Mouse (Mus musculus) left cerebral cortex, postnatal 4 days (tissue): ENCODE measurements around the gene Rinl. TPM values are rescaled to one million over a fixed set of nuclear protein-coding genes. Genes with fewer than 3 reads are reported as not detected.

Experiments
- DNase-seq: peaks from one replicate; pipeline ENCODE4 v3.0.0-alpha.2; 2022
- intact Hi-C: fragments of 180-260 bp; cut with DNase I; formaldehyde crosslinking; loops from one replicate; pipeline ENCODE4 v1.15.1; 2025
- total RNA-seq, 2 experiments: library from RNA; stranded (reverse); gene quantifications; 2 replicates each; pipeline ENCODE4 v1.2.3; 2021

Rinl gene
- total RNA-seq, 2 experiments from 2014 or later: 1.5 to 1.6 TPM

- intact Hi-C loops: no loop called here
- DNase-seq: no peak
These were observed 31.8 kb downstream of the Rinl start for GRCm38 (mm10) chr7:28820358-28821260.

DNA sequence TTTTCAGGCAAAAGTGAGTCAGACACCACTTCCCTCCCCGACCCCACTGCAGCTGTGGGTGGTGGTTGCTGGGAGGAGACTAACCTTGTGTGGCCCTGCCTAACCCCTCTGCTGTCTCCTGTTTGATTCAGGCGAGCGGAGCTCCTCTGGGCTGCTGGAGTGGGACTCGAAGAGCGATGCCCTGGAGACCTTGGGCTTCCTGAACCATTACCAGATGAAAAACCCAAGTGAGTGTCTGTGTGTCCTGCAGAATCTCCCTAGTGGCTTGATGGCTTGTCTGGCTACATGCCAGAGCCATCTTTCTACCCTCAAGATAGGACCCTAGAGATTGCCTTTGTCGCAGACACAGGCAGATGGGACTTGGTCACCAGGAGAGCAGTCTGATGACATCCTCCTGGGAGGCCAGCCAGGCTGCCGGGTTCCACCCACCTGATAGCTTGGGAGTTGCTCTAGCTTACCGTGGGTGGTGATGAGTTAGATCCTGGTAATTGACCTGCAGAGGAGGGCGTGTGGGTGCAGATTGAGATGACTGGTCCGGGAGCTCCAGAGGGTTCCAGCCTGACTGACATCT lies 32.6 kb downstream of the Rinl start:
- intact Hi-C loops: no loop called here
- DNase-seq: peak; percentile 60

GRCm38 (mm10) chr7:28822556-28822955 lies 33.8 kb downstream of the Rinl start:
- intact Hi-C loops: no loop called here
- no peak for DNase-seq

DNA sequence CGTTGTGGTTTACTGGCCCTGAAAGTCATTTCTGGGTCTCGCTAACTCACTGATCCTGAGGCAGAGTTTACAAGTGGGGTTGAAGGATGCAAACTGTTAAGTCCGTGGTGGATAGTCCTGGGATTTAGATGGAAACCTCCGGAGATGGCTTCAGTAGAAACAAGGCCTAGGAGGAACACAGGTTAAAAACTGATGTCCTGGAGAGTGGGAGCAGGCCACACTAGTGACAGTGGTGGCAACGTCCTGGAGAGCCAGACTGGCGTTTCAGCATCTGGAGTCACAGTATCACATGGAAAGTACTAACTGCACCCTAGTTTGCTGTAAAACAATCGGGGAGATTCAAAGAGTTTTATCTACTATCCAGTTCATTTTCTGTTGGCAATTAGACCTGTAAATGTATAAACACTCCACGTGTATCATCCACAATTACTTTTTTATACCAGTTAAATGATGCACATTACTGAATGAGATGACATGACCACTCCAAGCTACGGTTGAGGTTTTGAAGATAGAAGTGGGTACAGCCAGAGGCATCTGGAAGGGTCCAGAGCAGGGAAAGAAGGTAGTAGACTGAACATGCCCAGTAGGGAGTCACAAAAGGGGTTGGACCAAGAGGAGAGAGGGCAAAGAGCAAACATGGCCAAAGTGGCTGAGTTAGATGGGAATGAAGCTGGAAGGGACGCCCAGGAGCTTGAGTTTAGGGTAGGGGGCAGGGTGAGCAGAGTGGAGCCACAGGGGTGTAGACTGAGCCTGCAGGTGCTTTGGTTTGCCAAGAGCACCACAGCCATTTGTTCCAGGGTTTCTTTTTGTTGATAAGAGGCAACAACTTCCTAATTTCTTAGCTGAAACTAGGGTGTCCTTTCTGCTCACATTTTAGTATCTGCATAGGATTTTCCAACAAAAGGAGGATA lies 34.5 kb downstream of the Rinl start:
- intact Hi-C loops: no loop called here
- no peak for DNase-seq

DNA sequence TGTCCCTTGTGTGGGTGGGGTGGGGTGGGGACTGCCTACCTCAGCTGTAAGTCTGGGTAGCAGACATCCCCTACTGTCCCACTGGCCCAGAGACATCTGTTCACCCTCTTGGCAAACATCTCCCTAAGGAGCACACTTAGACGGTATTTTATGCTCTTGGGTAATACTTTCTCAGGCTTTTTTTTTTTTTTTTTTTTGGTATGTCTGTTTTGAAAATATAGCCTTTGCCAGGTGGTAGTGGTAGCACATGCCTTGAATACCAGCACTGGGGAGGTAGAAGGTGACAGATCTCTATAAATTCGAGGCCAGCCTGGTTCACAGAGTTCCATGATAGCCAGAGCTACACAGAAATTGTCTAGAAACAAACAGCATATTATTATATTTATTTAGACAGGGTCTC lies 35.2 kb downstream of the Rinl start:
- intact Hi-C loops: no loop called here
- DNase-seq: no peak

DNA sequence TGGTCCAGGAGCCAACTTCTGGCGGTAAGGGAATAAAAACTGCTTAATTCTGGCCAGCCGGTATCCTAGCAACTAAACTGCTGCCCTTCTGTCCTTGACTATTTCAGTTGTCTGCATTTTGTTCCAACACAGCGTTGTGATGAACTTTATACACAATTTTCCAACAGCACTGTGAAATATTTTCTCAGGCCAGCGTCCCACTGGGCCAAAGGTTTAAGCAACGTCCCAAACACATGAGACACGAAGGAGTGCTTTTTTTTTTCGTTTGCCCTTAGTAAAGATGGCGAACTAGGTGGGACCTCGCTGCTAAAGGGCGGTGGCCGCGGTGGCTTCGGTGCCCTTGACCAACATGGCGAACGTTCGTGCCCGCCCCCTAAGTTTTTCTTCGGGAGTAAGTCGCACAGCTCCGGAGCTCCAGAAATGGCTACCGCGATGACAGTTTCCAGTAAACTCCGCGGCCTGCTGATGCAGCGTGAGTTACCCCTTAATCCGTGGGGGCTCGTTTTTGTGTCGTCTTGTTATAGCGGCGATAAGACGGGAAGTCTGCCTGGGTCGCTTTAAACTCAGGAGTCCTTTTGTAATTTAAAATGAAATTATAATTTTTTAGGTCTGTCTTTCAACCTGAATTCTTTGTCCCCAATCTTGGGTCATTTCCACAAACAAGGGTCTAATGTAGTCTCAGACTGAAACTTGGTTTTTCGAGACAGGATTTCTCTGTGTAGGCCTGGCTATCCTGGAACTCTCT lies 36.3 kb downstream of the Rinl start, which contains the start of gene Ech1:
Gene Ech1 (plus strand): TSS at position 277 of the 745 bp plus-strand sequence.
- intact Hi-C loops: no loop called here
- peak; percentile 91 for DNase-seq

DNA sequence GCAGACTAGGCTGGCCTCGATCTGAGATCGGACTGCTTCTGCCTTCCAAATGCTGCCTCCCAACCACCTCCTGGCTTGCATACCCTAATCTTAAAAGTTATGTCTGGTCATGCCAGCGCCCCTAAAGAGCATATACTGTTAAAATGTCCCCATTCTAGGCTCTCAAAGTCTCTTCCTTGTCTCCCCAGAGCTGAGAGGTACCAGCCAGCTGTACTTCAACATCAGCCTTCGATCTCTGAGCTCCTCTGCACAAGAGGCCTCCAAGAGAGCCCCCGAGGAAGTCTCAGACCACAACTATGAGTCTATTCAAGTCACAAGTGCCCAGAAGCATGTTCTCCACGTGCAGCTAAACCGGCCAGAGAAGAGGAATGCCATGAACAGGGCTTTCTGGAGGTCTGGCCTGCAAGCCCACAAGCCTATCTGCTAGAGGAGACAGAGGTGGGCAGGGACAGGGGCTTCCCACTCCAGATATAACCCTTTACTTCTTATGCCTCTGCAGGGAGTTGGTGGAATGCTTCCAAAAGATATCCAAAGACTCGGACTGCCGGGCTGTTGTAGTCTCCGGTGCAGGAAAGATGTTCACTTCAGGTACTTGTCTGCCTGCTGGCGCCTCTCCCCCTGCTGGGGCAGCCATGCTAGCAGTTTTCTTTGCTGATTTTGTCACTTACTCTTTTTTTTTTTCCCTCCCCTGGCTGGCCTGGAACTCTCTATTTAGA lies 37.1 kb downstream of the Rinl start:
- DNase-seq: no peak
- intact Hi-C loops: no loop called here

- intact Hi-C loops: no loop called here
- DNase-seq: no peak
These were observed 37.6 kb downstream of the Rinl start for GRCm38 (mm10) chr7:28826402-28826772.

- intact Hi-C loops: no loop called here
- no peak for DNase-seq
These were observed 38.6 kb downstream of the Rinl start for GRCm38 (mm10) chr7:28827338-28827737.

- intact Hi-C loops: loop anchor here (10.0 kb wide), 1 partner anchor 55 kb away; the partner anchor contains the start of gene Capn12
- no peak for DNase-seq
These were observed 41.1 kb downstream of the Rinl start for GRCm38 (mm10) chr7:28829821-28830220.

- intact Hi-C loops: loop anchor here (10.0 kb wide), 1 partner anchor 54 kb away; the partner anchor contains the start of gene Capn12
- DNase-seq: no peak
These were observed 42.2 kb downstream of the Rinl start for GRCm38 (mm10) chr7:28830981-28831380.

- no peak for DNase-seq
- intact Hi-C loops: loop anchor here (10.0 kb wide), 1 partner anchor 53 kb away; the partner anchor contains the start of gene Capn12
These were observed 42.8 kb downstream of the Rinl start for GRCm38 (mm10) chr7:28831411-28832125.

- no peak for DNase-seq
- intact Hi-C loops: loop anchor here (10.0 kb wide), 1 partner anchor 53 kb away; the partner anchor contains the start of gene Capn12
These were observed 43.4 kb downstream of the Rinl start for GRCm38 (mm10) chr7:28832137-28832536.

GRCm38 (mm10) chr7:28833723-28834347 lies 45.1 kb downstream of the Rinl start, which contains the start of gene Lgals4:
TSS of gene Lgals4 (plus strand) at chr7:28833854.
- DNase-seq: no peak
- intact Hi-C loops: loop anchor here (10.0 kb wide), 1 partner anchor 51 kb away; the partner anchor contains the start of gene Capn12

DNA sequence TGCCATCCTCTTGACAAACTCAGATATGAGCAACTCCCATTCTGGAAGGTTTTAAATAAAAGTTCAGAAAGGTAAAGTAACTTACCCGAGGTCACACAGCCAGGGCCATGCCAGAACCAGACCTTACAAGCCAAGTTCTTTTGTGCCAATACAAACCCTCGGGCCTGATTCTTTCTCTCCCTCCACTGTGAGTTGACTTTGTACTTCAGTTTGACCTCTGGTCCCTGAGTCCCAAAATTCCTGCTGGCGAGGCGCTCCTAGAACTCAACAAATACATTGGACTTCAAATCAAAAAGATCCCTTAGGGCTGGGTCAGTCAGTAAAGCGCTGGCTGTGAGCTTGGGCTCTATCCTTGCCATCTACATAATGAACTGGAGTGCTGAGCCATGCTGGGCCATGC lies 48.2 kb downstream of the Rinl start:
- DNase-seq: no peak
- intact Hi-C loops: loop anchor here (10.0 kb wide), 1 partner anchor 48 kb away; the partner anchor contains the start of gene Capn12

DNA sequence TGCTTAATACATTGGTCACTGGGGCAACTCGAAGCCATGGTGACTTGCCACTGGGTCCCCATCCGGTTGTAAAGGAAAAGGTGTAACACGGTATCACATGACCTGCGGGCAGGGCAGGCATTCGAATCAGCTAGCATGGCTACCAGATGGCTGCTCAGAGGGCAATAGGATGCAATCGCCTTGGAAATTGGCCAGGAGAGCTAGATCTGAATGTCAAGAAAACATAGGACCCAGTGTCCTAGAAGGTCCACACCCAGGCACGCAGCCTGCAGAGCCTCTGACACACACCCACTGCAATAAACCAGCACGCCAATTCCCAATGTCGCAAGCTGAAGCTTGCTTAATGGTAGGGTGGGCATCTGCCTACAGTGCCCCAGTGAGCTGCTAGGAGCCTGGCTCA lies 49.6 kb downstream of the Rinl start:
- intact Hi-C loops: loop anchor here (10.0 kb wide), 1 partner anchor 46 kb away; the partner anchor contains the start of gene Capn12
- peak; percentile 32 for DNase-seq

DNA sequence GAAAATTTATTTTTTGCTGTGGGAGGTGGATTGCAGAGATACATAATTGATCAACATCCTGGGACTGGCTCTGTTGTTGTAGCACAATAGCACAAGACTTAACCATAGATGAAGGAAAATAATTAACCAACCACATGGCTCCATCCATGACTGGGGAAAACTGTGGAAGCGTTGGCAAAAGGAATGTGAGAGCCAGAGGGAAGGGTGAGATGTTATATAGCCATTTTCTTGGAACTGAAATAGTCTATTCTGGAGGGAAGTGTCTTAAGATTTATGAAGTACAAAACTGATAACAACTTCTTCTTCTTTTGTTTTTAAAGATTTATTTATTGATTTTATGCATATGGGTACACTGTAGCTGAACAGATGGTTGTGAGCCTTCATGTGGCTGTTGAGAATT lies 58.5 kb downstream of the Rinl start:
- intact Hi-C loops: no loop called here
- DNase-seq: no peak
